Mouse (Mus musculus): ENCODE measurements around the gene Kcnj14.
A peak's percentile ranks its signal among the peaks of the same experiment; 100 is the strongest.

Gene Kcnj14

GRCm38 (mm10) chr7:45824598-45824997, at the start of gene Kcnj14:
TSS of gene Kcnj14 (minus strand) at chr7:45824782.
- DNase-seq (ENCODE audit: low spot score): no peak

- DNase-seq (ENCODE audit: low spot score): peak; percentile 63
Observed at GRCm38 (mm10) chr7:45873061-45873947, 48.7 kb upstream of the Kcnj14 start.

GRCm38 (mm10) chr7:45872624-45873023, 48.0 kb upstream of the Kcnj14 start, which contains the start of gene Kdelr1:
TSS of gene Kdelr1 (plus strand) at chr7:45872772.
- peak; percentile 88 for DNase-seq (ENCODE audit: low spot score)

GRCm38 (mm10) chr7:45870282-45871058, 45.9 kb upstream of the Kcnj14 start:
- peak; percentile 16 for DNase-seq (ENCODE audit: low spot score)

GRCm38 (mm10) chr7:45869787-45870186, 45.2 kb upstream of the Kcnj14 start:
- no peak for DNase-seq (ENCODE audit: low spot score)

- no peak for DNase-seq (ENCODE audit: low spot score)
Observed at GRCm38 (mm10) chr7:45869107-45869670, 44.6 kb upstream of the Kcnj14 start.

GRCm38 (mm10) chr7:45867871-45868270, 43.3 kb upstream of the Kcnj14 start:
- no peak for DNase-seq (ENCODE audit: low spot score)

- peak; percentile 93 for DNase-seq (ENCODE audit: low spot score)
Observed at GRCm38 (mm10) chr7:45865925-45866910, 41.6 kb upstream of the Kcnj14 start.

- no peak for DNase-seq (ENCODE audit: low spot score)
Observed at GRCm38 (mm10) chr7:45864435-45864834, 39.9 kb upstream of the Kcnj14 start.

- no peak for DNase-seq (ENCODE audit: low spot score)
Observed at GRCm38 (mm10) chr7:45862804-45863203, 38.2 kb upstream of the Kcnj14 start.

GRCm38 (mm10) chr7:45859008-45859407, 34.4 kb upstream of the Kcnj14 start:
- no peak for DNase-seq (ENCODE audit: low spot score)

GRCm38 (mm10) chr7:45856950-45857901, 32.6 kb upstream of the Kcnj14 start:
- DNase-seq (ENCODE audit: low spot score): no peak

GRCm38 (mm10) chr7:45853089-45853488, 28.5 kb upstream of the Kcnj14 start:
- DNase-seq (ENCODE audit: low spot score): no peak

GRCm38 (mm10) chr7:45850661-45851060, 26.1 kb upstream of the Kcnj14 start:
- no peak for DNase-seq (ENCODE audit: low spot score)

- no peak for DNase-seq (ENCODE audit: low spot score)
Observed at GRCm38 (mm10) chr7:45848447-45849027, 24.0 kb upstream of the Kcnj14 start.

GRCm38 (mm10) chr7:45842950-45843744, 18.6 kb upstream of the Kcnj14 start:
- DNase-seq (ENCODE audit: low spot score): no peak

- no peak for DNase-seq (ENCODE audit: low spot score)
Observed at GRCm38 (mm10) chr7:45833924-45834323, 9.3 kb upstream of the Kcnj14 start.

GRCm38 (mm10) chr7:45833148-45833790, 8.7 kb upstream of the Kcnj14 start:
- DNase-seq (ENCODE audit: low spot score): no peak

Measured in ovary, postnatal 36 days (tissue).